Mouse (Mus musculus): ENCODE data around the gene Zfp536.

DNA sequence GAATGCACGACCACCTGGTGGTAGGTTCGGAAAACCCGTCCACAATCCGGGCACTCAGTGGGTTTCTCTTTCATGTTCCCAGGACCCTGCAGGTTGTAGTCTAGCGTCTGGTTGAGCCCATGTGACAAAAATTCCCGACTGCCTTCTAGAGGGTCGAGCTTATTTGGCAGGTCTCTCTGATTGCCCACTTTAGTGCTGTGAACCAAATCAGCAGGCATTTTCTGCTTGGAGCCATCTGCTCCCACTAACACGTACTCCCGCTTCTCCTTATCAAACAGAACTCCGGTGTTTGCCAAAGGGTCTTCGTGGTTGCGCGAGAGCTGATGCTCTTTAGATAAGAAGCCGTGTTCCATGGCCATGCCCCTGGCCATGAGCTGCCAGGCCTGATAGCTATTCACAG, 205.4 kb downstream of the Zfp536 start:
- no peak for TF ChIP-seq CTCF (IDR thresholded peaks at IDR 0.05; ENCODE audit: low read depth)
- TF ChIP-seq EP300 (IDR thresholded peaks at IDR 0.05; ENCODE audit: low read depth) = no peak

All from heart, postnatal 0 days (tissue).